Mouse (Mus musculus) heart, postnatal 10 days (tissue): ENCODE data around the gene 4933407L21Rik. TPM values are rescaled to one million over a fixed set of nuclear protein-coding genes. Genes with fewer than 3 reads are reported as not detected.

Source experiments
- DNase-seq, 2 experiments: peaks; one replicate each; pipeline ENCODE4 v3.0.0; 2021
- intact Hi-C: fragments of 180-260 bp; cut with DNase I; formaldehyde crosslinking; loops from one replicate; pipeline ENCODE4 v1.15.1; 2025
- total RNA-seq, 2 experiments: library from RNA; stranded (reverse); gene quantifications; 2 replicates each; pipeline ENCODE4 v1.2.3; 2021

Gene 4933407L21Rik
- total RNA-seq = under 1 TPM in 1 of 2 experiments, not detected in 1; 0.17 TPM

DNA sequence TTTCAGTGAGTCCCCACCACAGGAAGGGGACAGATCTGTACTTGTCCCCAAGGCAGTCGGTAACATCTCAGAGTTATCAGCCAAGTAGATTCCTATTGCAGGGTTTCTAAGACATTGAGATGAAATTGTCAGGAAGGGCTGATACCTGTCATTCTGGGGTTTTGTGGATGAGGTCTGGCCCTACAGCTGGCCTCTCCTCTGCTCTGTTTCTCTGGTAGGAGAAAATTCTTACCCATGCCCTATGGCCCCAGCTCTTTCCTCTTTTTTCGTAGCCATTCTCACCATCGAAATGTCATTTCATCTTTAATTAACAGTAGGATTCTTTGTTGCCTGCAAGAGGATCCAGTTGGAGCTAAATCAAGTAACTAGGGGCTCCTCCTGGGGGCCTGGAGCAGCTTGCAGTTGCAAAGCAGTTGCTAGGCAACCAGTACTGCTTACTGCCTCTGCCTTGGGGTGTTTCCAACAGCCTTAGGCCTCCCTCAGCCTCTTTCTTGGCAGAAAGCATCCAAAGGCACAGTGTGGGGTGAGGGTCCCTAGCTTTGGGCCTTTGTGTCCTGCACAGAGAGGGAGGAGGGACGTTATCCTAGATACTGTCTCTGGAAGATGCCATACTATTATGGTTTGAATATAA, at the start of gene 4933407L21Rik:
Gene 4933407L21Rik, plus strand, starts transcription at position 427 of the 631 bp plus-strand sequence.
- intact Hi-C loops = no loop called here
- peak; percentile 29 to 32 for DNase-seq

DNA sequence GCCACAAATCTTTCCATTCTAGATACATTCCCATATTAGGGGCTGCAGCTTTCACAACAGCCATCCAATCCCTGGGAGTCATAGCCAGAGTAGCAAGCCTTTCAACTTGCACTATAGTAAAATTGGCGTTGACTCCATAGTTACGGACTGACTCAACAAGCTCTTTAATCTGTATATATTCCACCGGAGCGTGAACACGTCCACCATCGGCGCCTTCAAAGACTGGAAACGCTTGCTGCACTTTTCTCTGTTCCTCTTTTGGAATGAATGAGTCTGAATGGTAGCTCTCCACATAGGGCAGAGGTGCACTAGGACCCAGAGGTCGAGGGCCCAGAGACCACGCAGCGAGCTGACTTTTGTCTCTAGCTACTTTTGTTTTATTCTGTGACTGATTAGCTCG, 46.3 kb upstream of the 4933407L21Rik start:
- intact Hi-C loops = no loop called here
- DNase-seq = no peak

DNA sequence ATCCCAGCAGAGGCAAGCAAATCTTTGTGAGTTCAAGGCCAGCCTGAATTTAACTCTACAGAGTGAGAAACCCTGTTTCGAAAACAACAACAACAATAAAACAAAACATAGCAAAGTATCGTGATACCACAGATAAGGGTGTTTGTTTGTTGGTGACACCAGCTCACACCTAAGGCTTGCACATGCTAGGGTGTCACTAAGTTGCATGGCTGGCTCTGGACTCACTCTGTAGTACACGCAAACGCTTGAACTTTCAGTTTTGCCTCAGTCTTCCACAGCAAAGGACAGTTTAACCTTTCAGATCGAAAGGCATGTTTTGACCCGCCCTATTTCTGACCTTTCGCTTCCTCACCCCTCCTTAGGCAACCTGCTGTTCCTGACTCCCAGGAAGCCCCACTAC, 41.1 kb upstream of the 4933407L21Rik start:
- DNase-seq = no peak
- intact Hi-C loops = no loop called here

DNA sequence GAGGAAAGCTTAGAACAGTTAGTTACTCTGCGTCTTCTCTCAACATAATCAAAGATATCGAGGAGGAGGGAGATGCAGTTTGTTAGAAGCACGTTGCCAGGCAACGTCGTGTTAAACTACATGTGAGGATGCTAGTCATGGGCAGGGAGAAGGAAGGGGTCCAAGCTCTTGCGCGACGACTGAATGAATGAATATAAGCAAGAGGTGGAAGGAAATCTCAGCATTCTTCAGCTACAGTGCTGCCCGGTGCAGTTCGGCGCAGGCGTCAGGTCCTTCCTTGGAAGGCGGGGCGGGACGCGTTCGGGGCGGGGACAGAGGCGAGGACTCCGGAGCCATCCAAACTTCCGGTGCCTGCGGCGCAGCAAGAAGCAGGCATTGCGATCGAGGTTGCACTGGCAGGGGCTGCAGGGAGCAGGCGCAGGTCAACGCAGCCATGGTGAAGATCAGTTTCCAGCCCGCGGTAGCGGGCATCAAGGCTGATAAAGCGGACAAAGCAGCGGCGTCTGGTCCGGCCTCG, 34.0 kb upstream of the 4933407L21Rik start, which contains the start of gene Itm2c:
Gene Itm2c, plus strand, starts transcription at position 51 of the 517 bp plus-strand sequence.
- intact Hi-C loops = loop anchor here (2.0 kb wide), 1 partner anchor 41 kb away; no protein-coding TSS in a partner anchor
- peak; percentile 91 to 94 for DNase-seq

DNA sequence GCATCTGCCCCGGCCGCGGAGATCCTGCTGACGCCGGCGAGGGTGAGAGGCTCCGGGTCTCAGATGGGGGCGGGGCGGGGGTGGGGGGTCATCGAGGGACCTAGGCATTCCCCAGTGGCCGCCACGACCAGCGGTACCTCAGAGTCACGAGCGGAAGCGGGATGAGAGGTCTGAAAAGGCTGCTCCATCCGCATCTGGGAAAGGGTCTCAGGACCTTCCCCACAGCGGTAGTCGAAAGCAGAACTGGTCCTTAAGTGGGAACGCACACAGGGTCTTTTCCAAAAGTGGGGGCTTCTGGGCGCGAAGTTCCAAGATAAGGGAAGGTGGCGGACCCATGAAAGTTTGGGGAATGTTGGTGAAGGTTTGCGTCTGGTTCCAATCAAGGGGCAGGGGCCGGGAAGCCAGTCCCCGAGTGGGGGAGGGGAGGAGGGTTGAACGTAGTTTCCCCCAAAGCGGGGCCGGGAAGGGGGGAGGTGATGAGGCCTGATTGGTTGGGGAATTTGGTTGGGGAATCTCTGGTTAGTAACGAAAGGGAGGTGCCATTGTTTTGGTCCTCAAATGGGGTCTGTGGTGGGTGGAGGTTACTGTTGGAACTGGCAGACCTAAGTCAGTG, 33.4 kb upstream of the 4933407L21Rik start:
- intact Hi-C loops = loop anchor here (2.0 kb wide), 1 partner anchor 42 kb away; no protein-coding TSS in a partner anchor
- DNase-seq = peak; percentile 52 to 65

DNA sequence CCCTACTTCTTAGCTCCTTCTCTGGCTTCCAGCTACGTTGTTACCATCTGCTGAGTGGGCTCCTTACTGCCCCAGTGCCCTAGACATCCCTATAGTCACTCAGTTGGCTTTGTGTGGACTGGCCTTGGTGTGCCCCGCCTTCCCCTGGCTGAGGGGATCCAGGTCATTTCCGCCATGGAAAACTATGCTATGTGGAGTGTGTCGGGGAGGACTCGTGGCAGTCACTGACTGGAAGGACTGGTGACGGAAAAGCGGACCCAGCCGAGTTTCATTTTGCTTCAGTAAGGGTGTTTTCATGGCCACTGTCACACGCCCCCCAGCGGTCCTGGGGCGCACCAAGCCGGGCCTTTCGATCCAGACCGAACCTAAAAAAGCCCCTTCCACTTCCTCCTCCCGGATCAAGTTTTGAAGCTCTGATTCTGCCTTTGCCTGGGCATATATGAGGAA, 32.9 kb upstream of the 4933407L21Rik start:
- intact Hi-C loops = loop anchor here (2.0 kb wide), 1 partner anchor 43 kb away; no protein-coding TSS in a partner anchor

DNA sequence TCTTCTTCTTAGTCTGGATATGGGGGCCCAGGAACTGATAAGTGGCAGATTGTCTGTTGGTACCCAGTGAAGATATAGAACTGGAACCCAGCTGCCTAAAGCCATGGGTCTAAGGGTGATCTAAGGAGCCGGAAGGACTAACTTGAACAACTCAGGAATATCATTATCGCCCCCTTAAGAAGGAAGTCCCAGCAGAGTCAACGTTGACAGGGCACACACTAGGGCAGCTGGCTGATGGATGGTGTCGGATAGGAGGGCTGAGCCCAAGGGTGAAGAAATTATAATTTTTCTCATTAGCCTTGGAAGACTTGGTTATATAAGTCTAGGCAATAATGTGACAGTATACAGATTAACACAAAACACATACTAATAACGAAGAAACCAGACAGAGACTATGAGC, 32.2 kb upstream of the 4933407L21Rik start:
- no peak for DNase-seq
- intact Hi-C loops = no loop called here

More for the DNA sequence above, 32.9 kb upstream of the 4933407L21Rik start:
- peak; percentile 72 to 74 for DNase-seq

DNA sequence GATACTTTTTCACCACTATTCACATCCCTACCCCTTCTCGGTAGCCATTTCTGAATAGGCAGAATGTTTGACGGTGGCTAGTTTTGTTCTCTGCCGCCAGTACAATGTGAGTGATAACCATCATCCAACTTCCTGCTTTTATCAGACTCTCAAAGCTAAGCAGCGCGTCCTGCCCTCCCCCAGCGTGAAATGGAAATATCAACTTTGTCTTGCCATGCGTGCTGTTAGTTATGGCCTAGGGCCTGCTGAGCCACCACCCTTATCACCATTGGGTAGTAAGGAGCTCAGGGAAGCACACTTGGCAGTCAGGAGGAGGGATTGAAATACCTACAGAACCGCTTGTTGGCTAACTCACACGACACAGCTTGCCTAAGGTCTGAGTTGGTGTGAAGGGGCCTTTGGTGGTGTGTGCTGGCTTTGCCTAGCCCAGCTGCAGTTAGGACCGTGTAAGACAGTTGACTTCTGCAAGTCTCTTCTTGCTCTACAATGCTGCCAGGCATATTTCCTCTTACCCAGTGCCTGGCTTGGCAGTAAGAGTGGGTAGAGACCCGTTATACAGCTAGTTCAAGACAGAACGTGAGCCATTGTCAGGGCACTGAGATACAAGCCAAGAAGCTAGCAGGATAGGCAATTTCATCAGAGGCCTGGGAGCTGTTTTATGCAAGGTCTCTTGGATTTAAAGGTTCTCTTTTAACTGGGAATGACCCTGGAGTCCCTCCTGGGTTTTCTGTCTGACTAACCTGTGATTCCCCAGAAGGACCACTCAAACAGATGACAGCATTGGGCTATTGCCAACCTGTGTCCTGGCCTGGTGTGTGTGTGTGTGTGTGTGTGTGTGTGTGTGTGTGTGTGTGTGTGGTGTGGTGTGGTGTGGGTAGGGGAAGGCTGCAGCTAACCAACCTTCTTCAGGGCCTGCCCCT, 31.2 kb upstream of the 4933407L21Rik start:
- intact Hi-C loops = no loop called here
- DNase-seq = peak; percentile 29 to 30

DNA sequence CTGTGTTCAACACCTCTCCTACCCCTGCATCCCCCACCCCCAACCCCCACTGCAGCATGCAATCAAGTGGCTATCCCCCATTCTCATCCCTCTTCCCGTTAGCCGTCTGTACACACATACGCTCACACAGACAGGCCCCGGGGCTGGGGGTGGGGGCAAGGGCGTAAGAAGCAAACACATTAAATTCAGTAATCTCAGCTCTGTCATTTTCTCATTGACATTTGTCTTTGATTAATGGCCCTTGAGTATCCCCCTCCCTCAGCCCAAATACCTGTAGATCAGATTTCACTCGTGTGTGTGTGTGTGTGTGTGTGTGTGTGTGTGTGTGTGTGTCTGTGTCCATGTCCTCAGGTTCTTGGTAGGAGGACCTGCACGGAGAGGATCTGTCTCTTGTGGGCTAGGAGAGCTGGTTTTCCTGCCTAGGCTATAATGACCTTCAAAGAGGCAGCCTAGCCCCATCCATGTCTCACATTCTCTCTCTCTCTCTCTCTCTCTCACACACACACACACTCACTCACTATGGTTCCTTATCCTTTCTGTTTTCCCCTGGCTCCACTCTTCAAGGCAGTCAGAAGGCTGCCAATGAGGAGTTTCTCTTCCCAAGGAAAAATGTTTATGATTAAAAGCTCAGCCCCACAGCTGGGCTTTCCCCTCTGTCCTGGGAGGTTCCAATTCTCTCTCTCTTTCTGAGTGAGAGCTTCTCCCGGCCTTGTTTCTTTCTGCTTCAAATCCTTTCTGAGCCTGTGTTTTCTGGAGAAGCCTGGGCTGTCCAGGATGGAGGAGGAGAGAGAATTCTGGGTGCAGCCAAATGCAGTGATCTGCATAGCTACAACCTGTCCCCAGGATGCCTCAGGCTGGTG, 30.2 kb upstream of the 4933407L21Rik start:
- intact Hi-C loops = no loop called here

DNA sequence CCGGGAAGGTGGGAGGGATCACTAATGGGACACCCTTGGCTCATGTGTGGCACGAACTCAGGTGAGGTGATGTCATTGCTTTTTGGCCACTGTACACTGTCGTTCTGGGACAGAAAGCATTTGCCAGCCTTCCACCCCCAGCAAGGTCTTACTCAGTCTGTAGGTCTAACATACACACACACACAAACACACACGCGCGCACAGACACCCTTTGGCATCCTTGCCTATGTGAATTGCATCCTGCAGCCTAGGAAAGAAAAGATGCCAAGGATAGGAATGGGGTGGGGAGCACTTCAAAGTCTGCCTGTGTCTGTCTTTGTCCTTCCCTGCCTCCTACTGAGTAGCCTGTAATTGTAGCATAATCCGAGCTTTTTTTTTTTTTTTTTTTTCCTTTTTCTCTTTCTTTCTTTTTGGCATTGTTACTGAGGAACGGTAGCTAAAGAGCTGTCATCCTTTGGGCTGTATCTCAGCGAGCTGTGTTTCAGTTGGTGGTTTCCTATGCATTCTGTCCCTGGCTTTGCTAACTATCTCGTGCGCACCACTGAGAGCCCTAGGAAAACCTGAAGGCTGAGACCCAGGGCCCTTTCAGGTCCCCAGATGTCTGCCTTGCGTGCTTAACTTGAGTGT, 29.4 kb upstream of the 4933407L21Rik start:
- intact Hi-C loops = no loop called here
- DNase-seq = no peak

More for the DNA sequence above, 30.2 kb upstream of the 4933407L21Rik start:
- DNase-seq = peak in 1 of 2 experiments; percentile 26

DNA sequence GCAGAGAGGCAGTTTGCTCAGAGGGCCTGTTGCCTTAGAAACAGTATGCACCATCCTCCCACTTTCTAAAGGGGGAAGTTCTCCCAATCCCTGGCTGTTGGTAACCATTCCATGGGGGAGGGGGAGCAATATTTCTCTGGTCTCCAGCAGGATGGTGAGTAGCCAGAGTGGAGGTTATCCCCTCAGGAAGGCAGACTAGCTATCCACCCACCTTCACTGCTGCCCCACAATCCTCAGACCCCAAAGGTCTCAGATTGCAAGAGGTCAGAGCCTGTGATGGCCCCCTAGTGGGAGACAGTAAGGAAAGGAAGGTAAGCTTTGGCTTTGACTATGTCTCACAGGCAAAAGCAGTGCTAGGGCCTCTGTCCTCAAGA, 28.9 kb upstream of the 4933407L21Rik start:
- no peak for DNase-seq
- intact Hi-C loops = no loop called here

DNA sequence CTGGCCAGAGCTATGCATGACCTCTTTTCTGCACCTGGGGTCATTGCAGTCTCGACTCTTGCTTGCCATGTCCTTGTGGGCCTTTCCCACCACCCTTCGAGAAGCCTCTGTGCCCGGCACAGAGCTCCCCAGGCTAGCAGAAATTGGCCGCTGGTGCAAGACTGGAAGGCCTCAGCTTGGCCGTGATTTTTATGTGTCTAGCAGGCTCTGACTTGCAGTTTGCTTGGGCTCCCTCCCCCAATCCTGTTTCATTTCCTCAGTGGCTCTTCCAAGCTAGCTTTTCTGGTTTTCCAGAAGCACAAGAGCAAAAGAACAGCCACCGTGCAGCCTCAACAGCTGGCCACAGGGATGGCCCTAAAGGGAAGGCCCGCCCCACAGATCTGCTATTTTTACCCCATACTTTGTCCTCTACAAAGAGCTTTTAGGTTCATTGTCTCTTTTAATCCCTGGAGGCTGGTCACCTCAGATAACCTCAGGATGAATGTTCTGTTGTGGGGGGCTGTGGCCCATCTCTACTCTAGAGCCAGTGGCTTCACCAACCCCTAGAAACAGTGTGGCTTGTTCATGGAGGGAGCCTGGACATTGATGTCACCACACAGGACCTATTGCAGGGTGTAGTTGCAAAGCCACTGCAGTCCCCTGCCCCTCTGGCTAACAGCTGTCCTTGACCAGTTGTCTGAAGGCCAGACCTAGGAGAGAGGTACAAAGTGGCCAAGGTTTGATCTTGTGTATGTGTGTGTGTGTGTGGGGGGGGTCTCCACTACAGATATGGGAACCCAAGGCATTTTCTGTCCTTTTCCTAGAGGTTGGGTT, 27.6 kb upstream of the 4933407L21Rik start:
- peak; percentile 54 to 55 for DNase-seq
- intact Hi-C loops = no loop called here

DNA sequence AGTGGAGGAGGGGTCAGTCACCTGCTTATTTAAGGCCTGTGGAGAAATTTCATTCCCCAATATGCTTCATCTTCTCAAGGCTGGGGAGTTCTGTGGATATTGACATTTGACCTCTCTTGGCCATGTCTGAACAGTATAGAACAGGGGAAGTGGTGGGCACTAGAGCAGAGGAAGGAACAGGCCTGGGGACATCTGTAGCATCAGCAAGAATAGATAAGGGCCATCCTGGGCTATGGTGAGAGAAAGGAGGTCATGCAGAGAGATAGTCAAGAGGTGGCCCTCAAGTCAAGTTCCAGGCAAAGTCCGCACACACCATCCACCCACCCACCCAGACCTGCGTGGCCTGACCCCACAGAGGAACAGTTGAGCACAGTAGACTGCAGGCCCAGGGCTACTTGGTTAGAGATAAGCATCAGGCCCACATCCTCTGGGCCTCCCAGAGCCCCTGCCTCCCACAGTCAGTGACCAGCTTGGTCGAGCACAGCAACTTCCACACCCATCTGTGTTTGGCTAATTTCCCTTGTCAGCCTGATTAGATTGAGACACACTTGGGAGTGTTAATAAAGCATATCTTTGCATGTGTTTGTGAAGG, 26.7 kb upstream of the 4933407L21Rik start:
- DNase-seq = peak in 1 of 2 experiments; percentile 38
- intact Hi-C loops = loop anchor here (2.0 kb wide), 1 partner anchor 25 kb away; no protein-coding TSS in a partner anchor

DNA sequence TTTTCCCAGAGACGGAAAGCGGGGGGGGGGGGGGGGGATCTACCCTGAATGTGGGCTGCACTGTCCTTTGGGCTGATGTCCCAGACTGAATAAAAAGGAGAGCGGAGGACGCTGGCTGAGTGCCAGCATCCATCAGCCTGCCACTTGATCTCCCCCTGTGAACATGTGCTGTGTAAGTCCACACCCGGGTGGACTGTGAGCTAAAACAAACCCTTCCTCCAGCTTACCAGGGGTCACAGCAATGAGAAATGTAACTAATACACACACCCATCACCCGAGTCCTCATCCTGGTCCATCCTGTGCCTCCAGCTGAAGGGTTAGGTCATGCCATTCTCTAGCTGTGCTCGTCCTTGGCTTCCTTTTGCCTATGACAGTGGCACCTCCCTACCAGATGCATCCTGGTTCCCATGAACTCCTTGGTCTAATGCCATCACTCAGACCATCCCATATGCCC, 26.1 kb upstream of the 4933407L21Rik start:
- intact Hi-C loops = loop anchor here (2.0 kb wide), 1 partner anchor 25 kb away; no protein-coding TSS in a partner anchor

DNA sequence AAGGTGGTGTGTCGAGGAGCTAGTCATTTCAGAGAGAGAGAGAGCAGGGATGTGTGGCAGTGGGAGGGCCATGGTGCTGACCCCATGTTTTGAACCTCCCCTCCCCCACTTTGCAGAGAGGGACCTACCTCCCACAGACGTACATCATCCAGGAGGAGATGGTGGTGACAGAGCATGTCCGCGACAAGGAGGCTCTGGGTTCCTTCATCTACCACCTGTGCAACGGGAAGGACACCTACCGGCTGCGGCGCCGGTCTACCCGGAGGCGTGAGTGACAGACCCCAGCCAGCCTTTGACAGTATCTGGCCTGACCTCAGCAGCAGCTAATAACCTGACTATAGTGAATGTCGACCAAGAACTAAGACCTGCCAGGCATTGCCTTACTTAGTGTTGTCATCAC, 21.4 kb upstream of the 4933407L21Rik start:
- no peak for DNase-seq
- intact Hi-C loops = no loop called here

More for the DNA sequence above, 26.1 kb upstream of the 4933407L21Rik start:
- DNase-seq = peak; percentile 52 to 60

DNA sequence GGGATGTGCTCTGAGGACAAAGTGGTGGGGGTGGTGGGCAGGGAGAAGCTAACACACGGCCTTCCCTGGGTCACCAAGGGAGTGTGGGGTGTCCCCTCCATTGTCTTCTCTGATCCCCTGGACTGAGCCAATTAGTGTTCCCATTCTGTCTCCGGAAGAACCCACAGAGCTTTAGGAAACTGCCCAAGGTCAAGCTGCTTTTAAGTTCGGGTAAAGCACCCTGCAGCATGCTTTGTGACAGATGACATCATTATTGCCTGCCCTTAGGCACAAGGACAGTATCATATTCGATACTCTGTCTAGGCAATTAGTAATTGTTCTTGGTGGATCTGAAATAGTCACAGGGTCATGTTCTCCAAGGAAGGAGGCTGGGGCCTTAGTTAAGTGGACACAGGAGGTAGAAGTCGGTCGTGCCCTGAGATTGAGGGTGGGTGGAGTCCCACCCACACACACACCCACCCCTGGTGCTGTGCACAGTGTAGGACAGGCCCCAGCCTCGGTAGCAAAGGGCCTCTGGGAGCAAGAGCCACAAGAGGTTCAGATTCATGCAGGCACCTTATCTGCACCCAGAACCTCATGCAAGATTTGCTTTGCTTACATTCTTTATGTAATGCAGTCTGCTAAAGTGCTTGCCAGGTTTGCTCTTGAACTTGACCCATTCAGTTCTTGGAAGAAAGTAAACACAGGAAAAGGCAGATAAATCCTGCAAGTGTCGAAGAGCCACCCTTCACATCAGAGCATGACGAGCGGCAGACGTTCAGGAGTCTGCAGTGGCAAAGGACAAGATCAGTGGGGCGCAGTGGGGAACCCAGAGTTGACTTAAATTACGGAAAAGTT, 19.3 kb upstream of the 4933407L21Rik start:
- DNase-seq = no peak
- intact Hi-C loops = no loop called here
